Mouse (Mus musculus) spleen, postnatal 36 days (tissue): ENCODE results near the gene Polrmt.

Source experiments
- DNase-seq, 2 experiments: peaks; one replicate each; pipeline ENCODE4 v3.0.0; 2022; ENCODE audit warnings: low spot score in 2 of 2, mixed read lengths in 1 of 2

The Polrmt gene

GRCm38 (mm10) chr10:79688720-79689119 is 57.7 kb downstream of the Polrmt start, which contains the start of gene Gzmm:
Gene Gzmm (plus strand): TSS chr10:79689020.
- DNase-seq, result no peak

GRCm38 (mm10) chr10:79687513-79687912 is 58.9 kb downstream of the Polrmt start:
- DNase-seq, result no peak

GRCm38 (mm10) chr10:79686691-79687090 is 59.7 kb downstream of the Polrmt start:
- no peak for DNase-seq

- DNase-seq, result no peak
These were observed 60.2 kb downstream of the Polrmt start for GRCm38 (mm10) chr10:79686219-79686618.
